Mouse (Mus musculus): ENCODE measurements around the gene Gpr19. TPM values are rescaled to one million over a fixed set of nuclear protein-coding genes. Genes with fewer than 3 reads are reported as not detected.

Gpr19 gene
- polyA plus RNA-seq, 1 experiment = 6.7 TPM

DNA sequence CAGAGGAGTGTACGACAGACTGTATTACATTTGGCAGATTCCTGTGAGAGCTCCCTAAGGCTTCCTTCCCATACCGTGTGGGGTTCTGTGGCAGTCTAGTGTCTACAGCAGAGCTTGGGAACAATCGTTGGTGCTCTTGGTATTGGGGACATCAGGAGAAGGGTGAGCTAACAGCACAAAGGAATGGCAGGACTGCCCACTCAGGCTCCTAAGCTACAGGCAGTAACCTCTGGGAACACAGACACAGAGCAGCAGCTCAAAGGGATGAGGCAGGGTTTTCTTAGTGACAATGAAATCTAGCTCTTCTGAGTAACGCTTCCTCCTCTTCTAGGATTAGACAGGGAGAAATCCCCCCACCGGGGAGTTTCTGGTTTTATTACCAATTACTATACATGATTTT lies 11.4 kb downstream of the Gpr19 start:
- WGBS = 75% methylated on average over 5 of the region's 5 CpGs

DNA sequence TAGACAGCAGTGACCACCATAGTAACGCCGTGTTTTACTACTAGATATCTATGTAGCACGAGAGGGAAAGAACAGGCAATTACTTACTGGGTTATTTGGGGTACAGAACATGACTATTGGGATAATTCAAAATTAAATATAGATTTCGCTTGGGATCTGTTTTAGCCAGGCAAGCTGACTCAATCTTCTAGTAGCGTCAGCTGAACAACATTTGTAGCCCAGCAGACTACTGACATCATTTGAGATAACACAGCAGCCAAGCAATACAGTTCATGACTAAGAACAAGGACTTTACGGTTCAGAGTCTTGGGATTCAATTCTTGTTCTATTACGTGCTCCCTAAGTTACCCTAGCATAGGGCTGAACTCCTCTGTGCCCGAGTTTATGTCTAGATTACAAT lies 11.9 kb downstream of the Gpr19 start:
- Histone ChIP-seq H3K4me1 (ENCODE audit: control insufficient read depth, insufficient read depth, insufficient read length, low read length) (no peaks in the 10 kb centered on the region), H3K27me3 (ENCODE audit: control insufficient read depth, insufficient read depth, low read length) (no peaks in the 10 kb centered on the region), H3K27ac (ENCODE audit: insufficient read depth, low read depth, low read length) (no peak overlapping the region), H3K4me3 (ENCODE audit: low read depth, low read length) (no peak overlapping the region), H3K36me3 (ENCODE audit: control insufficient read depth, insufficient read depth, low read length) (peaks cover 1% of the 10 kb centered on the region)
- TF ChIP-seq CTCF (IDR thresholded peaks at IDR 0.05; ENCODE audit: extremely low read depth, insufficient read length, insufficient replicate concordance, low read depth, low read length) = no peak
- TF ChIP-seq POLR2A (IDR thresholded peaks at IDR 0.05; ENCODE audit: low read depth, low read length) = no peak
- 90% methylated on average over 8 of the region's 8 CpGs for WGBS

More for the DNA sequence above, 11.4 kb downstream of the Gpr19 start:
- no peak for TF ChIP-seq POLR2A (IDR thresholded peaks at IDR 0.05; ENCODE audit: low read depth, low read length)
- no peak for TF ChIP-seq CTCF (IDR thresholded peaks at IDR 0.05; ENCODE audit: extremely low read depth, insufficient read length, insufficient replicate concordance, low read depth, low read length)
- no peak overlapping the region for H3K27ac ChIP-seq (ENCODE audit: insufficient read depth, low read depth, low read length)
- no peaks in the 10 kb centered on the region for H3K27me3 ChIP-seq (ENCODE audit: control insufficient read depth, insufficient read depth, low read length)
- H3K4me3 ChIP-seq (ENCODE audit: low read depth, low read length) = no peak overlapping the region
- H3K4me1 ChIP-seq (ENCODE audit: control insufficient read depth, insufficient read depth, insufficient read length, low read length) = no peaks in the 10 kb centered on the region
- H3K36me3 ChIP-seq (ENCODE audit: control insufficient read depth, insufficient read depth, low read length) = peaks cover 1% of the 10 kb centered on the region

DNA sequence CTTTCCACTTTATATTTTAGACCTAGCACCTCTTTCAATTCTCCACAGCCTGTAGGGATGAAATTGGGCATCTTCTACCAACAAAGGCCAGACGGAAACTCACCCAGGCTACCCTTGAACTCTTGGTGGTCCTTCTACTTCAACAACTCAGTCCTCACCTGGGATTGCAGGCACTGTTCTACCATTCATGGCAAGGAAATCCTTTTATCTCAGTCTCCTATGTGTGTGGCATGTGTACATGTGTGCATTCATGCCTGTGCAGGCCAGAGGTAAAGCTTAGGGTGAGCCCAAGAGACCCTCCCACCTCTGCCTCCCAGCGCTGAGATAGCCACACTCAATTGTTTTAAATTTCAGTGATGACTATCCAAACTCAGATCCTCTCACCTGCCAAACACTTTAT lies 12.9 kb downstream of the Gpr19 start:
- no peak for TF ChIP-seq CTCF (IDR thresholded peaks at IDR 0.05; ENCODE audit: extremely low read depth, insufficient read length, insufficient replicate concordance, low read depth, low read length)
- no peak for TF ChIP-seq POLR2A (IDR thresholded peaks at IDR 0.05; ENCODE audit: low read depth, low read length)
- H3K27ac ChIP-seq (ENCODE audit: insufficient read depth, low read depth, low read length) = no peak overlapping the region
- peaks cover 1% of the 10 kb centered on the region for H3K36me3 ChIP-seq (ENCODE audit: control insufficient read depth, insufficient read depth, low read length)
- H3K4me1 ChIP-seq (ENCODE audit: control insufficient read depth, insufficient read depth, insufficient read length, low read length) = no peaks in the 10 kb centered on the region
- H3K27me3 ChIP-seq (ENCODE audit: control insufficient read depth, insufficient read depth, low read length) = no peaks in the 10 kb centered on the region
- no peak overlapping the region for H3K4me3 ChIP-seq (ENCODE audit: low read depth, low read length)
- WGBS = 96% methylated on average over 2 of the region's 2 CpGs

DNA sequence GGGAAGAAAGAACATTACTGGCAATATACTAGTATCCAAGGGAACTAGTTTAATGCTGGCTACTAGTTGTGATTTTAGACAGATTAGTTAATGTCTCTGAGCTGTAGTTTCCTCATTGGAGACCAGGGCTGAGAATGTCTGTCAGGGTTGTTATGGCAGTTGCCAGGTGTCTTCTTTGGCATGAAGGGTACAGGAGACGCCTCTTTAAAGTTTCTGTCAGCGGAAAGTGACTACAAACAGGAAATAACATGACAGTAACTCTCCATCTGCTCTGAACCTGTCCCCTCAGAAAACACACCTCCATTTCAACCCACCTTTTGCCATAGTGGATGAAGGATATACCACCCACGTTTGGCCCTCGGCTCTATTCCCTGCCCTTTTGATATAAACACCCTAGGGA lies 14.7 kb downstream of the Gpr19 start:
- H3K27me3 ChIP-seq (ENCODE audit: control insufficient read depth, insufficient read depth, low read length) = no peaks in the 10 kb centered on the region
- no peak overlapping the region for H3K4me3 ChIP-seq (ENCODE audit: low read depth, low read length)
- TF ChIP-seq POLR2A (IDR thresholded peaks at IDR 0.05; ENCODE audit: low read depth, low read length) (no peak), CTCF (IDR thresholded peaks at IDR 0.05; ENCODE audit: extremely low read depth, insufficient read length, insufficient replicate concordance, low read depth, low read length) (no peak)
- peaks cover 1% of the 10 kb centered on the region for H3K36me3 ChIP-seq (ENCODE audit: control insufficient read depth, insufficient read depth, low read length)
- no peak overlapping the region for H3K27ac ChIP-seq (ENCODE audit: insufficient read depth, low read depth, low read length)
- WGBS = 79% methylated on average over 4 of the region's 4 CpGs
- H3K4me1 ChIP-seq (ENCODE audit: control insufficient read depth, insufficient read depth, insufficient read length, low read length) = no peaks in the 10 kb centered on the region

DNA sequence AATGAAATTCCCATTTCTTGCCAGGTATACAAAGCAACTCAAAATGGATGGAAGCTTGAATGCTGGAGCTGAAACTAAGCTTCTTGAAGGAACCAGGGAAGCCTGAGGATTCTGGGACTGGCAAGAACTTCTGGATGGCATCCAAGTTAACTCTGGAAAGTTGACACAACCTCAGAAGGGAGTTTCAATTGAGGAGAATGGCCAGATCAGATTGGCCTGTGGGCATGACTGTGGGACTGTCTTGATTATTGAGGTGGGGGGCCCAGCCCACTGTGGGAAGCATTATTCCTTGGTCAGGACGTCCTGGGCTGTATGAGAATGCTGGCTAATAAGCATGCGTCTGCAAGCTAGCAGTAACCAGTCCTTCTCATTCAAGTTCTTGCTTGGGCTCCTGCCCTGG lies 18.3 kb downstream of the Gpr19 start:
- TF ChIP-seq CTCF (IDR thresholded peaks at IDR 0.05; ENCODE audit: extremely low read depth, insufficient read length, insufficient replicate concordance, low read depth, low read length) = no peak
- no peak for TF ChIP-seq POLR2A (IDR thresholded peaks at IDR 0.05; ENCODE audit: low read depth, low read length)
- Histone ChIP-seq H3K27me3 (ENCODE audit: control insufficient read depth, insufficient read depth, low read length) (no peaks in the 10 kb centered on the region), H3K27ac (ENCODE audit: insufficient read depth, low read depth, low read length) (no peak overlapping the region), H3K4me3 (ENCODE audit: low read depth, low read length) (no peak overlapping the region), H3K36me3 (ENCODE audit: control insufficient read depth, insufficient read depth, low read length) (peaks cover 1% of the 10 kb centered on the region; the same call in 1 of the 2 replicates), H3K4me1 (ENCODE audit: control insufficient read depth, insufficient read depth, insufficient read length, low read length) (no peaks in the 10 kb centered on the region)
- WGBS = 86% methylated on average over 2 of the region's 2 CpGs

DNA sequence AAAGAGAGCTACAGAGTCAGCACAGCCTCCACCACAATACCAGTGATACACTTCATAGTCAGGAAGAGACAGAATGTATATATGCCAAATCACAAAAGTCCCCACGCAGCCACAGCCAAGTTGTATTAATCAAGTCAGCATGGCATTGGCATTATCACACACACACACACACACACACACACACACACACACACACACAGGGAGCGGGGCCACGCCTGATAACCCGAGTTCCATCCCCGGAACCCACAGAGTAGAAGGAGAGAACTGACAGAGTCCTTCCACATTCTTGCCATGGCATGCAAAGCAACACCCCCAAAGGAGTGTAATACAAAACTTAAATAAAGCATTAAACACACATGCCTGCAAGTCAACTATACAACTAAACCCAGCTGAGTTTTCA lies 18.8 kb downstream of the Gpr19 start:
- Histone ChIP-seq H3K36me3 (ENCODE audit: control insufficient read depth, insufficient read depth, low read length) (peaks cover under 1% of the 10 kb centered on the region; the same call in 1 of the 2 replicates), H3K27me3 (ENCODE audit: control insufficient read depth, insufficient read depth, low read length) (no peaks in the 10 kb centered on the region), H3K27ac (ENCODE audit: insufficient read depth, low read depth, low read length) (no peak overlapping the region), H3K4me3 (ENCODE audit: low read depth, low read length) (no peak overlapping the region), H3K4me1 (ENCODE audit: control insufficient read depth, insufficient read depth, insufficient read length, low read length) (no peaks in the 10 kb centered on the region)
- TF ChIP-seq CTCF (IDR thresholded peaks at IDR 0.05; ENCODE audit: extremely low read depth, insufficient read length, insufficient replicate concordance, low read depth, low read length) = no peak
- TF ChIP-seq POLR2A (IDR thresholded peaks at IDR 0.05; ENCODE audit: low read depth, low read length) = no peak
- WGBS = 72% methylated on average over 5 of the region's 5 CpGs

GRCm38 (mm10) chr6:134877892-134878291 lies 20.5 kb downstream of the Gpr19 start:
- no peaks in the 10 kb centered on the region for H3K4me1 ChIP-seq (ENCODE audit: control insufficient read depth, insufficient read depth, insufficient read length, low read length)
- H3K27me3 ChIP-seq (ENCODE audit: control insufficient read depth, insufficient read depth, low read length) = no peaks in the 10 kb centered on the region
- no peaks in the 10 kb centered on the region for H3K36me3 ChIP-seq (ENCODE audit: control insufficient read depth, insufficient read depth, low read length)
- H3K27ac ChIP-seq (ENCODE audit: insufficient read depth, low read depth, low read length) = no peak overlapping the region
- no peak for TF ChIP-seq CTCF (IDR thresholded peaks at IDR 0.05; ENCODE audit: extremely low read depth, insufficient read length, insufficient replicate concordance, low read depth, low read length)
- no peak for TF ChIP-seq POLR2A (IDR thresholded peaks at IDR 0.05; ENCODE audit: low read depth, low read length)
- WGBS = 80% methylated on average over 1 of the region's 1 CpGs
- no peak overlapping the region for H3K4me3 ChIP-seq (ENCODE audit: low read depth, low read length)

- Histone ChIP-seq H3K4me1 (ENCODE audit: control insufficient read depth, insufficient read depth, insufficient read length, low read length) (no peaks in the 10 kb centered on the region), H3K27me3 (ENCODE audit: control insufficient read depth, insufficient read depth, low read length) (no peaks in the 10 kb centered on the region), H3K4me3 (ENCODE audit: low read depth, low read length) (no peak overlapping the region), H3K27ac (ENCODE audit: insufficient read depth, low read depth, low read length) (no peak overlapping the region), H3K36me3 (ENCODE audit: control insufficient read depth, insufficient read depth, low read length) (no peaks in the 10 kb centered on the region)
- WGBS = 92% methylated on average over 4 of the region's 4 CpGs
- TF ChIP-seq CTCF (IDR thresholded peaks at IDR 0.05; ENCODE audit: extremely low read depth, insufficient read length, insufficient replicate concordance, low read depth, low read length) (no peak), POLR2A (IDR thresholded peaks at IDR 0.05; ENCODE audit: low read depth, low read length) (no peak)
Measured at GRCm38 (mm10) chr6:134877276-134877675, 21.1 kb downstream of the Gpr19 start.

Data from small intestine, adult 2 months (tissue).